Mouse (Mus musculus) heart, adult 18-20 months (tissue): Measurements from ENCODE around the gene 1700020L24Rik. TPM values are rescaled to one million over a fixed set of nuclear protein-coding genes. Genes with fewer than 3 reads are reported as not detected.

Experiments used
- DNase-seq, 2 experiments: peaks; one replicate each; pipeline ENCODE4 v3.0.0; 2021 to 2022; ENCODE audit warnings: mixed read lengths in 1 of 2
- long read RNA-seq, 2 experiments: library from polyadenylated mRNA; stranded (forward); transcript quantifications; one replicate each; pipeline ENCODE4 v2.0.0; 2021
- total RNA-seq, 2 experiments: library from RNA; stranded (reverse); gene quantifications; 2 replicates each; pipeline ENCODE4 v1.2.3; 2021

1700020L24Rik gene
- not detected for total RNA-seq
- long read RNA-seq, experiment 1 = 0 reads
- long read RNA-seq, experiment 2 = 0 reads

DNA sequence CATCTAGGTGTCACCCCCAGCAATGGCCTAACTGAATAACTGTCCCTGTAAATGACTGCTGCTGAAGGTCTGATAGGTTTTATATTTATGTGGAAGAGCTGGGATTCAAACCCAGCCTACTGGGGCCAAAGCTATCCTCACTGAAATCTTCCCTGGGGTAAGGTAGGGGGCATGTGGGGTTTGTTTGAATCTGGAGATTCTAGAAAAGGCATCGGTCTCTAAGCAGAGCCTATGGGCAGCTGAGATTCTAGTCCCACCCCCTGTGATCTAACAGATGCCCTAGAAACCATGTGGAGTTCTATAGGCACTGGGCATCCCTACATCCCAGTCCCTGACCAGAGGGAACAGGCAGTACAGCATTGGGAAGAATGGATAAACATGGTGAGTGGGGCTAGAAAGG, at the start of gene 1700020L24Rik:
1700020L24Rik (plus strand) TSS at position 301 of the 400 bp plus-strand sequence.
- DNase-seq = no peak

DNA sequence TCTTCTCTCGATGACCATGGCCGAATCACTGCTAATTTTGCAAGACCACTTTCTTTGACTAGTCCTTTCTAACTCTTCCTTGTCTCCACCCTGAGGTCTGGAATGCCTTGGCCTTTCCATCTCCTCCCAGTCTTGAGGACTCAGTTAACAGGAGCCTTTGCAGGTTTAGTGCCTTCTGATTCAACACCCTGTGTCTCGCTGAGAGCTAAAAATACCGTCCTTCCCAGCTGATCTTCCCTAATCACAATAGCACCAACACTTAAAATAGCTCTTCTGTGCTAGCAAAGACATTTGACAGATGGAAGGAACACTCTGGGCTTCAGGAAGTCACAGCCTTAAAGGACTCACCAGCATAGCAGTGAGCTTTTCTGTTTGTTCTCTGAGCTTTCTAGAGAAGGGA, 44.4 kb upstream of the 1700020L24Rik start:
- peak; percentile 59 to 62 for DNase-seq

DNA sequence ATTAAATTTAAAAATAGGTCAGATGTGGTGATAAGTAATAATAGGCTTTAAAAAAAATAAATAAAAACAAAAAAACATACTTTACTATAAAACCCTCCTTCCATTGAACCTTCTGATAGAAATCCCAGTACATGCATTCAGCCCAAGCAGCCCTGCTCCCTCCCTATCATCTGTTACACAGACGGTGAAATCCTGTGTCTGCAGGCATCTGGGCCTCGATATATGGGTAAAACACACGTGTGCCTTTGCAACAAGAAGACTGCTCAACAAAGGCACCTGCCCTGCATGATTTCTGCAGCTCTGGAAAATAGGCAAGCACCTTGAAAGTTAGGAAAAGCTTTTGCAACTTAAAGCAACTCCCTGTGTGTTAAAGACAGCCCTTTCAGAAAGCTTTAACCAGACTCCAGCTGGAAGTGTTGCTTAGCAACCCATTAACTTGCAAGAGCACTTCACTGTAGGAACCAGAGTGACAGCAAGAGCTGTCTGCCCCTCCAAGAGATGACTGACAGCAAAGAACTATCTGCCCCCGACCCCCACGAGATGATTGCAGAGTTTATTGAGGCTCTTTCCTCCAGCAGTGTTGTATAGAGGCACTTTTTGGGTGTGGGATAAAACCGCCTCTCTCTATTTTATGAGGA, 42.6 kb upstream of the 1700020L24Rik start:
- no peak for DNase-seq

DNA sequence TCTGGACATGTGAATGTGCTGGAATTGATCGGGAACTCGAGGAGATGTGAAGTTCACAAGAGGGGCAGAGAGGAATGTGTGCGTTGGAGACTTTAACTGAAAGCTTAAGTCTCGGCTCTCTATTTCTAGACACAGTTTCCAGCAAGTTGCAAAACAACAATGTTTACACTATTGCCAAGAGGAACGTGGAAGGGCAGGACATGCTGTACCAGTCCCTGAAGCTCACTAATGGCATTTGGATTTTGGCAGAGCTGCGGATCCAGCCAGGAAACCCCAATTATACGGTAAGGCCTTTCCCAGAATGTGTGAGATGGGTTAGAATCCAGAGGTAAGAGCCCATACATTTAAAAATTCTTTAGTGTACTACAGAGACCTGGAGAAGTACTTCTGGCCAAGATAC, 39.9 kb upstream of the 1700020L24Rik start:
- peak; percentile 58 to 62 for DNase-seq

DNA sequence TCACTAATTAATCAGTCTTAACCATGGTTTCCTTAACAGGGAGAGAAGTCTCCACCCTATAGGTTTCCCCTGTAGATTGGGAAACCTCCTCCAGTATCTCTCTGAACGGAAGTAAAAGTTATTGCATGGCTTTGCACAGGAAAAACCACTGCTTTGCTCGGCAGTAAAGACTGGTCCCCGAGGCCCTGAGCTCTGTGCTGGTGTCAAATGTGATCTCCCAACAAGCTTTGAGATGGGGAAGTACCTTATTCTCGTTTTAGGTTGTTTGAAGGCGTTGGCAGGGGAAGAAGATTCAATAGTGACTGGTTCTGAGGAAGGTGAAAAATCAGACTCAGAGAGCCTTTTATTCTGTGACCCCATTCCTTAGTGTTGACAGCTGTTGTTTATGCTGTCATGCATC, 38.8 kb upstream of the 1700020L24Rik start:
- DNase-seq = no peak

DNA sequence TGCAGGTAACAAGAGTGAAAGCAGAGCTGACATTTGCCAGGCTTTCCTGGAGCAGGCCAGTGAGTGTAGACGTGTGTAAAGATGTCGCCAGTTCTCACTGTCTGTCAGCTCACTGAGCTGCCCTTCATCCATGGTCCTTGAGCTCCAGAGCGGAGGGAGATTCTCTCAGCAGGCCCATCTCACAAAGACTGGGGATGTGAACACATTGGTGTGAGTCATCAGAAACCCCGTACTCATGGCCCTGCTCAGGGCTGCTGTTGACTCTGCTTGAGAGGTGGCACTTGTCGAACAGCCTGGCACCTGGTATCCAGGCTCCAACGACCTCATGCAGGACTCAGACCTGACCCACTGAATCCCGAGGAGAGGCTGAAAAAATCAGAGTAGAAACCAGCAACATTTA, 33.7 kb upstream of the 1700020L24Rik start:
- no peak for DNase-seq

DNA sequence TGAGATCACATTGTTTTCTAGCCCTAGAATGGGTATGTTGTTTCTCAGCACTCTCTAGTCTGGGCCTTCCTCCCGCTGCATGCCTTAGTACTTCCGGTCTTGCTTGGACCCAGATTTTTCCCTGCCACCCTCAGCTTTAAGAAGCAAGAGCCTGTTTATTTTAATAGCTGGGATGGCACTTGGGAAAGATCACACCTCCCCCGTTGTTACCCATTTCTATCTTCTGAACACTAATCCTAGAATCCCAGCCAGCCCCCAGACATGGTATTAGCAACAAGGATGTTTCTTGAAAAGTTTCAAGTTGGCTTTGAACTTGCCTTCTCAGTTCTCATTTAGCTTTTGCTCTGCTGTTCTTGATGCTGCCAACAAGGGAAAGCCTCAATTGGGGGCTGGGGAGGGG, 31.1 kb upstream of the 1700020L24Rik start:
- no peak for DNase-seq

DNA sequence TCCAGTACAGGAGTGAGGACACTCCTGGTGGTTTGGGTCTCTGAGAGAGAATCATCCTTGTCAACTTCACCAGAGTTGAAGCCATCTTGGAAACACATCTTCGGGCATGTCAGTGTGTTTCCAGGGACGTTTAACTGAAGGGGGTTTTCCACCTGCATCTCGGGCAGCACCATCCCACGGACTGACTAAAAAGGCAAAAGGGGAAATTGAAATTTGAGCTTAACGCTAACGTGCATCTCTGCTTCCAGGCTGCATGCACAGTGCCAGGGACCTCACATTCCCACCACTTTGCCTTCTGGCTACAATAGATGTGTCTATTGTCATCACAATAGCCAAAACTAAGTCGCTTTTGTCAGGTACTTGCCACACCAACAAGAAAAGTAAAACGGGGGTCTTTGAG, 29.2 kb upstream of the 1700020L24Rik start:
- no peak for DNase-seq

DNA sequence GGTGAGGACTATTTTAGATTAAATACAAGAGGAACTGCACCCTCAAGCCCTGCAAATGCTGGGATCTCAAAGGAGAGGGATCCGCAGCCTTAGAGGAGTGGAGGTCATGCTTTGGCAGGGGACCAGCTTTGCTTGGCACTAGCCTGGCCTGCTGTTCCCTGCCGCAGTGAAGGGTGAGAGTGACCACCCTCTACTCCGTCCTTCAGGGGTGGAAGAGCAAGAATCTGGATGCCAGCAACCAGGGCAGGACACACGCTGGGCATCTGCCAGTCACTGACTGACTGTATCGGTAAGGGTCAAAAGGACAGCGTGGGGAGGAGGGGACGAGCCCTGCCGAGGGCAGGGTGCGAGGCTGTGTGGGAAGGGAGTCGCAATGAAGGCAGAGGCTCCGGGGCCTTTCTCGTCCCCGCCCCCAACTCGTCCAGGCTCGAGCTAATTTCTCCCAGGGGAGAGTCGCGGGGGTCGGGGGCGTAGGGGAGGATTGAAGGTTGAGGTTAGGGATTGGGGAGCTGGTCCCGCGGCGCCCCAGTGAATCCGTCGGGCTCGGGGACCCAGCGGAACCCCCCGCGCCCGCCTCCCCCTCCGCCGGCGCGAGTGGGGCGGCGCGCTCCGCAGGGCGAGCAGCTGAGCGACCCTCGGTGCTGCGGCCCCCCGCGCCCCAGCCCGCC, 28.3 kb upstream of the 1700020L24Rik start, which contains the start of gene Rasl10b:
Rasl10b (plus strand) TSS at position 51 of the 668 bp plus-strand sequence.
- peak; percentile 61 to 66 for DNase-seq

DNA sequence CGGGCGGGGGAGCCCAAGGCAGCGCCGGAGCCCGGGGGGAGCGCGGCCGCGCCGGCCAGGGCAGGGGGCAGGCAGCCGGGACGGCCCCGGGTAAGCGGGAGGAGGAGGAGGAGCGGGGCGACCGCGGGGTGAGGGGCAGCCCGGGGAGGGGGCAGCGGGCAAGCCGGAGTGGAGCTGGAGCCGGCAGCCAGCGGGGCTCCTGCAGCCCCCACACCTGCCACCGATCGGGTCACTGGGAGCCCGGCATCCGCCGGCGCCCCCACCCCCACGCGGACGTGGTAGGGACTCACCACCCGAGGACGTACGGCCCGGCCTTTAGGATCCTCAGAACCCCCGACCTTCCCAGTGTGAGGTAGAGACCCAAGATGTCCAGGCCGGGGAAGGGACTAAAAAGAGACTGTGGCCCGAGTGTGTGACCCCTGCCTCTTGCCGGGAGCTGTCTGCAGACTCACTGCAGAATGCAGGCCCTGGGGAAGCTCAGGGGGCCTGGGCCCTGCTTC, 27.6 kb upstream of the 1700020L24Rik start:
- DNase-seq = peak in 1 of 2 experiments; percentile 23

DNA sequence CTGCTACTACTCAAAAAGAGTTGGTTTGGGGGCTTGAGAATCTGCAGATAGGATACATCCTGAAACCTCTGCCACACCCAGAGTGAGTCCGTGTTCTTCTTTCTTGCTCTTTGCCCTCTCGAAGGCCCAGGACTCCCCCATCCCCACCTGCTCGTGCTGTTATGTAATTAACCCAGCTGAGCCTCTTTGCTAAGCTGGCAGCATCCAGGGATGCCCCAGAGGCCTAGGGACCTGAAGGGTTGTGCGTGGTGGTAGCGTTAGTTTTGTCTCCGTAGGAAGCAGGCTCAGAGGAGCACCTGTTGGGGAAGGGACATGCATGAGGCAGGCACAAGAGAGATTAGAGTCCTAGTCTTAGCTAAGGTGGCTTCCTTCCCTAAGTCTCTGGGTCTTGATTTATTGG, 27.0 kb upstream of the 1700020L24Rik start:
- DNase-seq = no peak

DNA sequence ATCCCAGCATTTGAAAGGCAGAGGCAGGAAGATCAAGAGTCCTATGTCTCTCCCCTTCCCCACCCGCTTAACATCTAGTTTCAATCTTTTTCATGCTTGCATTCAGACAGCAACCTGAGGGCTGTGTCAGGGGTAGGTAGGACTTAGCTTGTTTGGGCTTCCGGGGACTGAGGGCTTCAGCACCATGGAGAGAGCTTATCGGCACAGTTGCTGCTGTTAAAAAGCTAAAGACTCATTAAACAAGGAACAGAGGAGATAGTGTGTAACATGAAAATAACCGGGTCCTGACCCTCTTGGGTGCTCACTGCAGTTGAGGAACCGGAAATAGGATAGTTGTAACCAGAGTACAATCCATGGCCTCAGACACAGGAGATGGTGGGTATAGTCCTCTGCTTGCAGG, 20.4 kb upstream of the 1700020L24Rik start:
- peak in 1 of 2 experiments; percentile 66 for DNase-seq

DNA sequence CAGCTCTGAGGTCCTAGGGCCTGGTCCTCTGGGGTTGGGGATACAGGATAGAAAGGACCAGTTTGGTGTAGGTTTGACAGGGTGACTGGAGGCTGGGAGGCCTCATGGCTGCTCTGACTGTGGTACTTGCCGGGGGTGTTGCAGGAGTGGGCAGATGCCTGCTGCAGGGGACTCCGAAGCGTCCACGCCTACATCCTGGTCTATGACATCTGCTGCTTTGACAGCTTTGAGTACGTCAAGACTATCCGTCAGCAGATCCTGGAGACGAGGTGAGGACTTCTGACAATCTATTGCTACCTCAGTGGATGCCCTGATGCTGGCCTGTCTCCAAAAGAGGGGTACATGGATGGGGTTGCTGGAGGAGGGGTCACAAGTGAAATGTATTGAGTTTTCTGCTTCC, 19.8 kb upstream of the 1700020L24Rik start:
- DNase-seq = no peak

DNA sequence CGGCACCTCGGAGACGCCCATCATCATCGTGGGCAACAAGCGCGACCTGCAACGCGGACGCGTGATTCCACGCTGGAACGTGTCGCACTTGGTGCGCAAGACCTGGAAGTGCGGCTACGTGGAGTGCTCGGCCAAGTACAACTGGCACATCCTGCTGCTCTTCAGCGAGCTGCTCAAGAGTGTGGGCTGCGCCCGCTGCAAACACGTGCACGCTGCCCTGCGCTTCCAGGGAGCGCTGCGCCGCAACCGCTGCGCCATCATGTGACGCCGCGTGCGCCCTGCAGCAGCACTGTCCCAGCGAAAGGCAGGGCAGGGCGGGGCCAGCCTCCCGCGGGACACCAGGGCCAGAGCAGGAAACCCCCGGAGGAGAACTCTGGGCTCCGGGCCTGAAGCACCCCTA, 18.9 kb upstream of the 1700020L24Rik start:
- no peak for DNase-seq

DNA sequence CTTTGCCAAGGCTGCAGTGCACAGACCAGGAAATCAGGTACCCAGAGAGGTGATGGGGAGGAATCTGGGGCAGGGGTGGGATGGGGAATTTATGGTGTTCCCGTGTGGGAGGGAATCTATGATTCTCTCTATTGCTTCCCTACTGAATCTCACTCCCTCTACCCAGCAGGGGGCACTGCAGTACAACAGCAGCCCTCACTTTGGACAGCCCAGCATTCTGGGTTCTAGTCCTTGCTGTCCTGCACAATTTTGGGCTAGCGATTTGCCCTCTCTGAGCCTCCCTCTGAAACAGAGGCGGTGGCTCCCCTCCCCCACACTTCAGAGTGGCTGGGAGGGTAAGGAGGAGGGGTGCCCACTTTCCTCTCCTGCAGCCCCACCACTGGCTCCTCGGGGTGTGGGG, 17.1 kb upstream of the 1700020L24Rik start:
- no peak for DNase-seq

DNA sequence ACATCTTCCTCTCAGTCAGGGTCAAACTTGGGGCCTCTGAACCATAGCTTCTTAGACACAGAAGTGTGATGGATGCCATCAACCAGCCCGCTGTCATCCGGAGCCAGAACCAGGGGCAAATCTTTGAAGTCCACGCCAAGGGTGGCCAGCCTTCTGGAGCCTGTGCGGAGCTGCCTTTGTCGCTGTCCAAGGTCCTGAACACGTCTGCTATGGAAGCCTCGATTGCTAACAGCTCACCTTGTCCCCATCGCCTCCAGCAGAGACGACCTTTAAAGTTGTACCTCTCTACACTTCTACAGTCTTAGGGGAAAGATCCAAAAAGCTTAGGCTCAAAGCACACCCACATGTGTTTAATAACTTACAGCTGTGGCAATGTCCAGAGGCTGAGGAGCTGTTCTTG, 16.2 kb upstream of the 1700020L24Rik start:
- DNase-seq = peak; percentile 49 to 84

DNA sequence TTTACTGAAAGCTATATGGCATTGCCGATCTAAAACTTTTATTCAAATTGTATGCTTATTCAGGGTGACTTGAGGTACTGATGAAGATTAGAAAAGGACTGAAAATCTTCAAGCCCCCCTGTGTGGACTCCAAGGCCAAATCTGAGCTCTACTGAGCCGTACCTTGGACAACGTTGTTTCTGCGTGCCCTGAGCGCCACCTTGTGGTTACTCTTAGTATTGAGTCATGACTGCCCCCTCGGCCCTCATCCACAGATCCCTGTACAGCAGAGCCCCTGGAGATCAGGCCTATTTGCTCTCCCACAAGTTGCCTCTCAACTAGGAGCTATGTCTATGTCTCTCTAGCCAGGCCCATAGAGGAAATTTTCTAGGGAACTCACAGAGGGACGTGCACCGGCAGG, 12.8 kb upstream of the 1700020L24Rik start:
- peak; percentile 62 to 87 for DNase-seq

DNA sequence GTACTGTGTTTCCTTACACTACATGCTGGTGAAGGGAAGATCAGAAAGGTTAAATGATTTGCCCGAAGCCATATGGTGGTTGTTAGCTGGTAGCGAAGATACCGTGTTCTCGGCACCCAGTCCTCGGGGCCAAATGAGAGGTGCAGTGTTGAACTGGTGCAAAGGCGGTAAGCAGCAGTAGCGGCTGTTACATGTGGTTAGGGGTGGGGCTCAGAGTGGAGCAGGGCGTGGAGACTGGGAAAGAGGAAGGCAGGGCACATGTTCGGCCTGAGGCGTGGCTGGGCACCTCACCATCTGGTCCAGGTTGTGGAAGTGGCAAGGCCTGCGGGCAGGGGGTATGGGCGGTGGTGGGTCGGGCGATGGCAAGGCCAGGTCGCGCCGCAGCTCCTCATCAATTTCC, 10.5 kb upstream of the 1700020L24Rik start:
- no peak for DNase-seq

DNA sequence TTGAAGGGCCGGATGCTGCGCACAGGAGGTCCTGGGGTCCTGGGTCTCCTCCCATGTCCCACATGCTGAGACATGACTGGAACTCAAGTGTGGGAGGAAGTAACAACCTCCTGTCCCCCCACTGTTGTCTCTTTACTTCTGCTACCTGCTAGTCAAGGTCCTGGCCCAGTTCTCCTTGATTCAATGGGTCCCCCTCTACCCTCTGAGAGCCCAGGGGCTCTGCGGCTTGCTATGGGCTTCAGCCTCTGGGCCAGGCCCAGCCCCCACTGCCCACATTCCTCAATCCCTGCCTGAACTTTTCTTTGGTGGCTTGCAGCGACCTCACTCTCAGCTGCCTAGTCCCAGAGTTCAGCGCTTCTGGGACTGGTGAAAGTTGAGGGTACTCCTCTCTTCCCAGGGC, 8.1 kb upstream of the 1700020L24Rik start, which contains the start of gene Gas2l2:
Gas2l2 (minus strand) TSS at position 101 of the 400 bp plus-strand sequence.
- DNase-seq = no peak

DNA sequence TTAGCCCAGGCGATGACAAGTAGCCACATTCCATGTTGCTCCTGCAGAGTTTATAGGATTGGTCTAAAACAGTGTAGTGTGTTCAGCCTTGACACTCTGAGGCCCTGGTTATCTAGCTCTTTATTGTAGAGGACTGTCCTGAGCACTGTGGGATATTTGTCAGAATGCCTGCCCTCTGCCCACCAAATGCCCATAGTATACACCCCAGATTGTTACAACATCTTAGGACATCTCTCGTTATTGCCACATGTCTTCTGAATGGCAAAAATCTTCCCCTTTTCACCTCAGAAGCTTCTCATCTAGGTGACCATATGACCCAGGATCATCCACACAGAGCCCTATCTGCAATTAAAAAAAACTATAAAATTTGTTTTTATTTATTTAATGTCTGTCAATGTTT, 4.9 kb upstream of the 1700020L24Rik start:
- no peak for DNase-seq

DNA sequence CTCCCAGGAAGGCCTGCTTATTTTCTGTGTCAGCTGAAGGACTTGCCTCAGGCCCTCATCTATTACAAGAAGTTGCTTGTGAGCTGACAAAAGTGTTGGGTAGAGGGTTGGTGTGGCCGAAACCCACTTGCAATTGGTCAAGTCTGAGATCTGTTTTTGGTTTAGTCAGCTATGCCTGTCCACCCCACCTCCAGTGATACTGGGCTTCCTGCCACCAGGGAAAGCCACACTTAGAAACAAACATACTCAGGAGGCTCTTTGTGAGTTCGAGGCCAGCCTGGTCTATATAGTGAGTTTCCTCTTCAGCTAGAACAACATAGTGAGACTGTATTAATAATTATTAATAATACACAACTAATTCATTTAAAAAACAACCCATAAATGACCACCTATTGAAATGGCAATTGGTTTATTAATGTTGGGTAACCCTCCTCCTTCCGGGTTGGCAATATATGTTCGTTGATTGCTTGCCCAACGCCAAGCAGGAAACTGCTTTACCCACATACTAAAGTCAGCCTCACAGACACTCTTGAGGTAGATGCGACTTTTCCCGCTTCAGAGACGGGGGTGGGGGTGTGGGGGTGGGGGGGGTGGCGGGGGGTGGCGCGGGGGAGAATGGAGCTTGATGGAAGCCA, 2.1 kb downstream of the 1700020L24Rik start:
- no peak for DNase-seq

DNA sequence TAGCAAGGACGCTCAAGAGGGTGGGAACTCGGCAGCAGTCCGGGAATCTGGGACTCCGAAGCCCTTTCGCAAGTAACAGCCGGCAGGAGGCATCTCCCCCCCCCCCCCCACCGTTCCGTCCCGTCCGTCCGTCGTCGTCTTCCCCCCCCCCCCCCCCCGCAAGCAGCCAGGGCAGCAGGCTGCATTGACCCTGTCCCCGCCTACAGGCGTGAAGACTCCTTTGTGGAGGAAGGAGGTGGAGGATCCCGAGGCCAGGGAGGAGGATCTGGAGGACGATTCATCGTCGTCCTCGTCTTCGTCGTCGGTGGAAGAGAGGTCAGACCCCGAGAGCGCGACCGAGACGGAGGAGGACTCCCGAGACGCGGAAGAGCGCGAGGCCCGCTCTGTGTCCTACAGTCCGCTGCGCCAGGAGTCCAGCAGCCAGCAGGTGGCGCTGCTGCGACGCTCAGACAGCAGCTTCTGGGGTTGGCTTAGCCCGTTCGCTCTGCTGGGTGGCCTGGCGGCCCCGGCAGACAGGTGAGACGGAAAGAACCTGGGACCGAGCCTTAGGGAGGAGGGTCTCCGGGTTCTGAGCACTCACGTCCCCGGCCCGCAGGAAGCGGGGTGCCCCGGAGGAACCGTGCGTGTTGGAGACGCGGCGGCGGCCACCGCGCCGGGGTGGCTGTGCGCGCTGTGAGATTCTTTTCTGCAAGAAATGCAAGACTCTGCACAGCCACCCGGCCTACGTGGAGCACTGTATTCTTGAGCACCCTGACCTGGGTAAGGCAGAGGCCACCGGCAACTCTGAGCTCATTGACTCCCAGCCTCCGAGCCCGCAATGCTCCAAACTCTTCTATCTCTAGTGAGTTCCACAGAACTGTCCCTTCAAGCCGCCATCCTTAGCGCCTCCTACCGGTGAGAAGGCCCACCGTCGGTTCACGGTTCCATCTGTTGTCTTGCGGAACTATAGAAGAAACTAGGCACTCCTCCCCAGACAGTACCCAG, 2.9 kb downstream of the 1700020L24Rik start:
- peak; percentile 88 to 90 for DNase-seq
